Mouse (Mus musculus): ENCODE measurements around the gene Ptprd.

DNA sequence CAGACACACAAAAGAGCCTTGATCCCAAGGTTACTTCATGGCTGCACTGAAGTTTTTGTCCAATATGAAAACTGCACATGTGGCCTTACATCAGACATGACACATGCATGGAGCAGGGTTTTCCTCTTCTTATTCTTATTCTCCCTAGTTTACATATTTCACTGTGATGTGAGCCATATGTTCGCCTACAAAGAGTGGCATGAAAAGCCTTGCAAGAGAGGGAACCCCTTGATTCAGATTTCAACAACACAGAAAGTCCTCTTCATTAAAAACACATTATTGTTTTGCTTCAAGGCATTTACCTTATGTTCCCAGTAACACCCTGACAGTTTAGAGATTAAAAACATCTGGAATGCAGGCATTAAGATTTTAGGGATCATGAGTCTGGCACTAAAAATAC, 1859.3 kb downstream of the Ptprd start:
- no peak for TF ChIP-seq GATA1 (IDR thresholded peaks at IDR 0.05; ENCODE audit: borderline replicate concordance, low read length)
- no peak for TF ChIP-seq FLI1 (IDR thresholded peaks at IDR 0.05; ENCODE audit: low read length)
